In genomic region chr10:86194722-86195121, GRCm38 (mm10) we compare ENCODE assay signal across 24 mouse cellular contexts.
DNase-seq lines count a peak whose midpoint lies in the region; ATAC-seq lines count a peak whose summit lies in the region.
"Had no signal": no experiment of that assay in that cellular context is flagged by ENCODE, and none has a peak within 500 bp of the region (broad histone marks: within the 10 kb centered on the region; RNA-seq: fewer than 3 reads in every experiment).

No protein-coding gene starts in this region.

- H3K9me3 ChIP-seq in embryonic facial prominence, embryonic 11.5 days (replicated peaks; ENCODE audit: control insufficient read depth, low read length) = no peaks in the 10 kb centered on the region
- H3K9me3 ChIP-seq in embryonic facial prominence, embryonic 10.5 days = no peaks in the 10 kb centered on the region
- H3K9me3 ChIP-seq in lung, embryonic 16.5 days (ENCODE audit: control insufficient read depth, low read length) = no peaks in the 10 kb centered on the region
- H3K9me3 ChIP-seq in limb, embryonic 12.5 days = no peaks in the 10 kb centered on the region
- H3K9me3 ChIP-seq: kidney, embryonic 15.5 days; liver, embryonic 15.5 days; neural tube, embryonic 12.5 days; stomach, embryonic 15.5 days had no signal

- no peaks in the 10 kb centered on the region for H3K4me1 ChIP-seq in embryonic facial prominence, embryonic 11.5 days (ENCODE audit: control insufficient read depth, insufficient read depth, low read length)
- peaks cover 14% of the 10 kb centered on the region for H3K4me1 ChIP-seq in embryonic facial prominence, embryonic 10.5 days
- no peaks in the 10 kb centered on the region for H3K4me1 ChIP-seq in lung, embryonic 16.5 days (replicated peaks; ENCODE audit: control insufficient read depth, insufficient read depth, low read length)
- H3K4me1 ChIP-seq in limb, embryonic 12.5 days (replicated peaks) = peaks cover 16% of the 10 kb centered on the region
- H3K4me1 ChIP-seq: kidney, embryonic 15.5 days; liver, embryonic 15.5 days; neural tube, embryonic 12.5 days; stomach, embryonic 15.5 days had no signal

- H3K4me2 ChIP-seq in embryonic facial prominence, embryonic 11.5 days (ENCODE audit: low read depth, low read length) = no peak overlapping the region
- no peak overlapping the region for H3K4me2 ChIP-seq in lung, embryonic 16.5 days (ENCODE audit: low read depth, low read length)
- no peak overlapping the region for H3K4me2 ChIP-seq in limb, embryonic 12.5 days
- H3K4me2 ChIP-seq: kidney, embryonic 15.5 days; liver, embryonic 15.5 days; neural tube, embryonic 12.5 days; stomach, embryonic 15.5 days had no signal

- no peak for ATAC-seq in embryonic facial prominence, embryonic 11.5 days (replicated peaks; ENCODE audit: insufficient number of reproducible peaks, low FRiP score, low TSS enrichment, low read depth)
- ATAC-seq in lung, embryonic 16.5 days (ENCODE audit: low read depth) = peak; percentile 49; the same call in 1 of the 2 replicates
- no peak for ATAC-seq in limb, embryonic 12.5 days (ENCODE audit: insufficient number of reproducible peaks, insufficient read depth, low FRiP score, low TSS enrichment, low read depth)
- ATAC-seq: activated CD4-positive, CD25-positive, alpha-beta regulatory T cell, adult 4 months; CD4-positive, CD25-positive, alpha-beta regulatory T cell, adult 4 months; forebrain, embryonic 14.5 days; intestine, postnatal 0 days had no signal

- no peak overlapping the region for H3K9ac ChIP-seq in embryonic facial prominence, embryonic 11.5 days (replicated peaks; ENCODE audit: low read length)
- no peak overlapping the region for H3K9ac ChIP-seq in lung, embryonic 16.5 days (ENCODE audit: low read length)
- no peak overlapping the region for H3K9ac ChIP-seq in limb, embryonic 12.5 days (replicated peaks)
- H3K9ac ChIP-seq: kidney, embryonic 15.5 days; liver, embryonic 15.5 days; neural tube, embryonic 12.5 days; stomach, embryonic 15.5 days had no signal

- H3K4me3 ChIP-seq in embryonic facial prominence, embryonic 11.5 days (ENCODE audit: low read depth, low read length) = no peak overlapping the region
- no peak overlapping the region for H3K4me3 ChIP-seq in embryonic facial prominence, embryonic 10.5 days
- H3K4me3 ChIP-seq in lung, embryonic 16.5 days (ENCODE audit: low read length) = no peak overlapping the region
- no peak overlapping the region for H3K4me3 ChIP-seq in limb, embryonic 12.5 days (replicated peaks)
- H3K4me3 ChIP-seq: heart, adult 2 months; kidney, embryonic 15.5 days; liver, embryonic 15.5 days; neural tube, embryonic 12.5 days; stomach, embryonic 15.5 days had no signal

- H3K36me3 ChIP-seq in embryonic facial prominence, embryonic 11.5 days (replicated peaks; ENCODE audit: control insufficient read depth, insufficient read depth, low read depth, low read length) = no peaks in the 10 kb centered on the region
- H3K36me3 ChIP-seq in embryonic facial prominence, embryonic 10.5 days (replicated peaks) = no peaks in the 10 kb centered on the region
- no peaks in the 10 kb centered on the region for H3K36me3 ChIP-seq in lung, embryonic 16.5 days (ENCODE audit: control insufficient read depth, insufficient read depth, low read length)
- no peaks in the 10 kb centered on the region for H3K36me3 ChIP-seq in limb, embryonic 12.5 days
- H3K36me3 ChIP-seq: kidney, embryonic 15.5 days; liver, embryonic 15.5 days; neural tube, embryonic 12.5 days; stomach, embryonic 15.5 days had no signal

- DNase-seq in embryonic facial prominence, embryonic 11.5 days (ENCODE audit: low spot score) = peak; percentile 24
- DNase-seq in embryonic facial prominence, embryonic 10.5 days (ENCODE audit: low spot score) = no peak
- DNase-seq in lung, postnatal 10 days = no peak
- peak; percentile 79 for DNase-seq in NIH3T3 (ENCODE audit: low read depth)
- DNase-seq in thymus, adult 18-20 months = no peak
- DNase-seq in right cerebral cortex, postnatal 14 days = no peak
- DNase-seq: adrenal gland, postnatal 14 days; cerebellum, adult 11 months; cerebellum, postnatal 14 days; gastrocnemius, postnatal 25 days; kidney, postnatal 4 days; layer of hippocampus, adult 9-11 months; right cerebral cortex, postnatal 25 days had no signal

- no peaks in the 10 kb centered on the region for H3K27me3 ChIP-seq in embryonic facial prominence, embryonic 11.5 days (ENCODE audit: control insufficient read depth, insufficient read depth, low read length)
- no peaks in the 10 kb centered on the region for H3K27me3 ChIP-seq in embryonic facial prominence, embryonic 10.5 days (replicated peaks; ENCODE audit: low read depth, poor library complexity, severe bottlenecking)
- H3K27me3 ChIP-seq in lung, embryonic 16.5 days (ENCODE audit: control insufficient read depth, insufficient read depth, low read depth, low read length) = no peaks in the 10 kb centered on the region
- H3K27me3 ChIP-seq in limb, embryonic 12.5 days = no peaks in the 10 kb centered on the region
- H3K27me3 ChIP-seq: kidney, embryonic 15.5 days; liver, embryonic 15.5 days; neural tube, embryonic 12.5 days; stomach, embryonic 15.5 days had no signal

- no peak overlapping the region for H3K27ac ChIP-seq in embryonic facial prominence, embryonic 11.5 days (replicated peaks; ENCODE audit: low read depth, low read length)
- H3K27ac ChIP-seq in embryonic facial prominence, embryonic 10.5 days (replicated peaks) = no peak overlapping the region
- H3K27ac ChIP-seq in lung, embryonic 16.5 days (ENCODE audit: low read length) = no peak overlapping the region
- H3K27ac ChIP-seq in limb, embryonic 12.5 days = peak overlapping the region; percentile 41; the same call in 1 of the 2 replicates
- H3K27ac ChIP-seq: heart, adult 2 months; kidney, embryonic 15.5 days; liver, embryonic 15.5 days; neural tube, embryonic 12.5 days; stomach, embryonic 15.5 days had no signal

- WGBS in embryonic facial prominence, embryonic 11.5 days = 58% methylated on average over 4 of the region's 4 CpGs
- 65% methylated on average over 4 of the region's 4 CpGs for WGBS in embryonic facial prominence, embryonic 10.5 days
- WGBS in lung, embryonic 16.5 days = 56% methylated on average over 4 of the region's 4 CpGs
- WGBS in limb, embryonic 12.5 days = 67% methylated on average over 4 of the region's 4 CpGs

Comparison
In these comparisons a context has a peak if more than half of its experiments do, and no peak if none do; other contexts are left out.
1. DNase-seq: peak in embryonic facial prominence, embryonic 11.5 days (single experiment) and NIH3T3 (single experiment); none in embryonic facial prominence, embryonic 10.5 days (single experiment), lung, postnatal 10 days (single experiment), thymus, adult 18-20 months (0 of 2) and right cerebral cortex, postnatal 14 days (single experiment).